Mouse (Mus musculus) C2C12 (cell line): ENCODE measurements around the gene Ip6k3. TPM values are rescaled to one million over a fixed set of nuclear protein-coding genes. Genes with fewer than 3 reads are reported as not detected.

Experiments
- H3K27me3 ChIP-seq: one replicate; pipeline ENCODE4 v1.6.1; 2011; ENCODE audit not compliant: control insufficient read depth, insufficient read depth, insufficient read length
- H3K36me3 ChIP-seq: one replicate; pipeline ENCODE4 v1.6.1; 2011; ENCODE audit not compliant: control insufficient read depth, insufficient read depth
- H3K4me3 ChIP-seq: one replicate; pipeline ENCODE4 v1.5.1; 2011; ENCODE audit warnings: mild to moderate bottlenecking, control low read depth; ENCODE audit not compliant: poor library complexity, insufficient read depth, severe bottlenecking
- H3K79me2 ChIP-seq: one replicate; pipeline ENCODE4 v1.6.1; 2011; ENCODE audit not compliant: control insufficient read depth, insufficient read depth
- H3K79me3 ChIP-seq: one replicate; pipeline ENCODE4 v1.6.1; 2011; ENCODE audit warnings: low read depth, control low read depth
- H3ac ChIP-seq: one replicate; pipeline ENCODE3; 2011; ENCODE audit warnings: low read depth; ENCODE audit not compliant: control insufficient read depth, insufficient read length
- CEBPB ChIP-seq: IDR thresholded peaks from one replicate; pipeline ENCODE4 v1.6.1; 2011; ENCODE audit warnings: low read depth, mild to moderate bottlenecking, control low read depth, moderate library complexity
- CTCF ChIP-seq: IDR thresholded peaks from one replicate; pipeline ENCODE4 v1.5.1; 2011; ENCODE audit not compliant: control insufficient read depth, insufficient read depth, insufficient read length
- FOSL1 ChIP-seq: IDR thresholded peaks from one replicate; pipeline ENCODE4 v1.8.0; 2011; ENCODE audit warnings: mild to moderate bottlenecking, low read length; ENCODE audit not compliant: poor library complexity, insufficient read depth, severe bottlenecking
- MAX ChIP-seq: IDR thresholded peaks from one replicate; pipeline ENCODE4 v1.6.1; 2011; ENCODE audit warnings: mild to moderate bottlenecking, control low read depth
- MYOD1 ChIP-seq: IDR thresholded peaks from one replicate; pipeline ENCODE4 v1.6.1; 2011; ENCODE audit warnings: low read depth; ENCODE audit not compliant: control insufficient read depth, insufficient read length
- MYOG ChIP-seq: IDR thresholded peaks from one replicate; pipeline ENCODE4 v1.6.1; 2011; ENCODE audit not compliant: control insufficient read depth, insufficient read length; ENCODE audit errors: extremely low read depth
- USF1 ChIP-seq: IDR thresholded peaks from one replicate; pipeline ENCODE4 v1.6.1; 2011; ENCODE audit warnings: low read depth, mild to moderate bottlenecking, control low read depth, moderate library complexity
- polyA plus RNA-seq: library from polyadenylated mRNA; unstranded; fragments of >200 nt; fragmentation: generic; extraction: Trizol; gene quantifications from one replicate; pipeline ENCODE4 v1.2.1, GENCODE M21; 2012; ENCODE audit warnings: missing spikeins

Gene Ip6k3
- polyA plus RNA-seq, 1 experiment = 0.08 TPM

- Histone ChIP-seq H3K27me3 (no peaks in the 10 kb centered on the region), H3ac (no peak overlapping the region), H3K79me3 (no peaks in the 10 kb centered on the region), H3K79me2 (no peaks in the 10 kb centered on the region), H3K4me3 (no peak overlapping the region), H3K36me3 (no peaks in the 10 kb centered on the region)
- no peak for TF ChIP-seq CEBPB
- no peak for TF ChIP-seq MYOG
- TF ChIP-seq MAX = no peak
- TF ChIP-seq USF1 = peak; percentile 52
- TF ChIP-seq CTCF = no peak
Measured at GRCm38 (mm10) chr17:27144152-27144551, 23.4 kb downstream of the Ip6k3 start.

DNA sequence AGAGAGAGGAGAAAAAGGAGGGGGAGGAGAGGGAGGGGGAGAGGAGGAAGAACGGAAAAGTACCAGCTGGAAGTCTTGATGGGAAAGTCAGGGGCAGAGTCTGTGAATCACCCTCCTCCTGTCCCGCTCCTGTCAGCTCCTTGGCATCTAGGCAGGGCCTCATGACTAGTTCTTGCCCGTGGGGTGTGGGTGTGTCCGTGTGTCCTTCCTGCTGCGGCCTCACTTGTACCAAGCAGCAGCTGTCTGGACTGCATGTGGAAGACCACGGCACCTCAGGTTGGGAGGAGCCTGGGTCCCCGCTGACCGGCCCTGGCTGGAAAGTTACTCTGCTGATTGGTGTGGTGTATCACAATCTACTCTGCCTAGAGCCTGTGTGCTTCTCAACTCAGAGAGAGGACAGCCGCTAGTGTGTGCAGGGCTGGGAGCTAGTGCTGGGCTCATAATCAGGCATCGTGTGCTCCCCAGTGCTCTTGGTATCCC lies 25.6 kb downstream of the Ip6k3 start:
- H3K79me3 ChIP-seq = no peaks in the 10 kb centered on the region
- TF ChIP-seq MYOG (no peak), MYOD1 (peak; percentile 78), MAX (peak; percentile 87)
- no peak overlapping the region for H3ac ChIP-seq
- H3K27me3 ChIP-seq = no peaks in the 10 kb centered on the region
- H3K36me3 ChIP-seq = no peaks in the 10 kb centered on the region
- no peaks in the 10 kb centered on the region for H3K79me2 ChIP-seq
- H3K4me3 ChIP-seq = no peak overlapping the region

- no peaks in the 10 kb centered on the region for H3K79me2 ChIP-seq
- H3K4me3 ChIP-seq = no peak overlapping the region
- no peaks in the 10 kb centered on the region for H3K27me3 ChIP-seq
- H3ac ChIP-seq = no peak overlapping the region
- no peaks in the 10 kb centered on the region for H3K79me3 ChIP-seq
- no peak for TF ChIP-seq MYOD1
- TF ChIP-seq CEBPB = no peak
- no peak for TF ChIP-seq MYOG
- no peak for TF ChIP-seq CTCF
- no peak for TF ChIP-seq FOSL1
- TF ChIP-seq MAX = no peak
- no peak for TF ChIP-seq USF1
- no peaks in the 10 kb centered on the region for H3K36me3 ChIP-seq
Measured at GRCm38 (mm10) chr17:27140262-27140661, 27.3 kb downstream of the Ip6k3 start.

DNA sequence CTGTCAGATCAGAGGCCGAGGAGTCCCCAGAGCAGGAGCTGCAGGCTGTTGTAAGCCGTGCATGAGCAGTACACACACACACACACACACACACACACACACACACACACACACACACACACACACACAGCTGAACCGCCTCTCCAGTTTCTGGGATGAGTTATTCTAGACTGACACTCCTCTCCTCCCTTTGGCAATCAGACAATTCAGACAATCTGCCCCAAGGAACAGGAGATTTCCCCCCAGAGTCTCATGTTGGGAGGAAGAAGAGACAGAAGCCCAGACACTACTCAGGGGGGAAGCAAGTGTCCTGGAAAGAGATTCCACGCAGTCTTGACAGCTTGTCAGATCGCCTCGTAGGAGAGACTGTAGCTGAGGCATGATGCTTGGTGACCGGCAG lies 28.3 kb downstream of the Ip6k3 start:
- H3K79me2 ChIP-seq = no peaks in the 10 kb centered on the region
- H3K79me3 ChIP-seq = no peaks in the 10 kb centered on the region
- H3K36me3 ChIP-seq = no peaks in the 10 kb centered on the region
- no peak overlapping the region for H3ac ChIP-seq
- H3K4me3 ChIP-seq = no peak overlapping the region
- TF ChIP-seq CEBPB (no peak), MYOG (no peak), MAX (no peak), USF1 (no peak), FOSL1 (no peak), CTCF (no peak), MYOD1 (no peak)
- H3K27me3 ChIP-seq = no peaks in the 10 kb centered on the region

DNA sequence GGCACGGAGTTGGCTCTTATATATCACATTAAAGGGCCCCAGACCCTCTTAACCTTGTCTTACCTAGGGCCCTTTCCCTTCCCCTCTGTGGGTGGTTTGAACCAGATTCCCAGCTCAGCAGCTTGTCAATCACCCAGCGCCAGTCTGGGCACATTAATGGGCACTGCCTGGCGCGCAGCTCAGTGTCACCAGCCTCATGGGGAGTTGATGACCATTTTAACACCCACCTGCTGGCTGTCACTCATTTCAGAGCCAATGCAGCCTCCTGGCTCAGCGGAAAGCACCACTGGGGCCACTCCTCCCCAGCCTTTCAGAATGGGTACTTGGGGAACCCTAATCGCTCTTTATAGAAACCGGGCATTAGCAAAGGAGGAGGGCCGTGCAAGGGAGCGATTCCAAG lies 29.2 kb downstream of the Ip6k3 start:
- no peak overlapping the region for H3ac ChIP-seq
- peaks cover 3% of the 10 kb centered on the region for H3K79me2 ChIP-seq
- no peak for TF ChIP-seq MAX
- no peak for TF ChIP-seq USF1
- no peak for TF ChIP-seq CTCF
- no peak for TF ChIP-seq CEBPB
- TF ChIP-seq FOSL1 = no peak
- peak; percentile 40 for TF ChIP-seq MYOD1

DNA sequence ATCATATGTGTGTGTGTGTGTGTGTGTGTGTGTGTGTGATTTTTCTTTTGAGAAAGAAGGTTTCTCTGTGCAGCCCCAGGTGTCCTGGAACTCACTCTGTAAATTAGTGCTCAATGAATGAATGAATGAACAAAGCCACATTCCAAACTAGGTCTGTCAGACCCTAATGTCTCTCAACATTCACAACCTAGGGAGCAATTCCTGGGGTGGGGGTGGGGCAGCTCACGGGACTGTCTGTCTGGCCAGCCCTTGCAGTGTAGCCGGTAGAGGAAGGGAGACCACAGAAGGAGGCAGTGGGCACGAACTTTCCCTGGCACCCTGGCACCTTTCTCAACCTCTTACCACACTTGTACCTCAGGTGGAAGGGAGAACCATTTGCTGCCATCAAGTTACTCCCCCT lies 32.9 kb downstream of the Ip6k3 start:
- H3K79me2 ChIP-seq = peaks cover 38% of the 10 kb centered on the region
- peaks cover 21% of the 10 kb centered on the region for H3K79me3 ChIP-seq
- TF ChIP-seq MAX = no peak
- no peak for TF ChIP-seq CTCF
- no peak overlapping the region for H3ac ChIP-seq
- H3K4me3 ChIP-seq = no peak overlapping the region
- no peaks in the 10 kb centered on the region for H3K36me3 ChIP-seq
- H3K27me3 ChIP-seq = no peaks in the 10 kb centered on the region

More for the DNA sequence above, 29.2 kb downstream of the Ip6k3 start:
- Histone ChIP-seq H3K4me3 (no peak overlapping the region), H3K79me3 (no peaks in the 10 kb centered on the region), H3K36me3 (no peaks in the 10 kb centered on the region), H3K27me3 (no peaks in the 10 kb centered on the region)

- H3K79me3 ChIP-seq = peaks cover 27% of the 10 kb centered on the region
- no peak for TF ChIP-seq FOSL1
- TF ChIP-seq MYOG = no peak
- TF ChIP-seq MAX = no peak
- no peak for TF ChIP-seq CEBPB
- TF ChIP-seq CTCF = no peak
- no peak for TF ChIP-seq MYOD1
- TF ChIP-seq USF1 = no peak
- H3K36me3 ChIP-seq = no peaks in the 10 kb centered on the region
- peak overlapping the region; percentile 76 for H3K4me3 ChIP-seq
- H3K79me2 ChIP-seq = peaks cover 44% of the 10 kb centered on the region
- no peaks in the 10 kb centered on the region for H3K27me3 ChIP-seq
- no peak overlapping the region for H3ac ChIP-seq
Measured at GRCm38 (mm10) chr17:27134187-27134586, 33.4 kb downstream of the Ip6k3 start.
